Mouse (Mus musculus) activated CD4-positive, CD25-positive, alpha-beta regulatory T cell, adult 4 months (primary cell): ENCODE measurements around the gene Bpifb9b. TPM values are rescaled to one million over a fixed set of nuclear protein-coding genes. Genes with fewer than 3 reads are reported as not detected.
"Not testable (repeated sequence)": the region's sequence is repeated elsewhere in the genome, so short reads cannot be mapped to it uniquely, and the experiment has no call there.

ENCODE experiments used
- ATAC-seq: one replicate; pipeline ENCODE4 v1.8.0; 2017
- polyA plus RNA-seq, 2 experiments: library from polyadenylated mRNA; unstranded; fragments of 100-300 nt; shearing (Covaris generic); gene quantifications; one replicate each; pipeline ENCODE4 v1.2.1; 2017

The Bpifb9b gene
- not detected for polyA plus RNA-seq

DNA sequence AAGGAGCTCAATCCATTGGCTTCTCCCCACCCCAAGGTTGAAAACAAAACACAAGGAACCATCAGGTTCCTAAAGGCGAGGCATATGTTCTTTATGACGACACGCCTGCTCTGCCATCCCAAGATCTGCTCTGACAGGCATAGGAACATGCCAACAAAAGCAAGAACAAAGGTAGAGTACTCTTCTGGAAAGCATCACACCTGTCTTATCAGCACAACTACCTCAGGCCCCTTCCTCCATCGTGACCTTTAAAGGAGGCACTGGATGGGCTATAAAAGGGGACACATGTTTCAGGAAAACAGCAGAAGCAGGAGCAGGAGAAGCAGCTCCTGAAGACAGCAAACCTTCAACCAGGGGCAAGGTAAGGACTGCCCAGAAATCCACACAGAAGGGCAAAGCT lies at the start of gene Bpifb9b:
Gene Bpifb9b (plus strand): TSS at position 301 of the 400 bp plus-strand sequence.
- ATAC-seq: not testable (repeated sequence)

DNA sequence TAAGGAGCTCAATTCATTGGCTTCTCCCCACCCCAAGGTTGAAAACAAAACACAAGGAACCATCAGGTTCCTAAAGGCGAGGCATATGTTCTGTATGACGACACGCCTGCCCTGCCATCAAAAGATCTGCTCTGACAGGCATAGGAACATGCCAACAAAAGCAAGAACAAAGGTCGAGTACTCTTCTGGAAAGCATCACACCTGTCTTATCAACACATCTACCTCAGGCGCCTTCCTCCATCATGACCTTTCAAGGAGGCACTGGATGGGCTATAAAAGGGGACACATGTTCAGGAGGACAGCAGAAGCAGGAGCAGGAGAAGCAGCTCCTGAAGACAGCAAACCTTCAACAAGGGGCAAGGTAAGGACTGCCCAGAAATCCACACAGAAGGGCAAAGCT lies 49.5 kb upstream of the Bpifb9b start, which contains the start of gene Bpifb9a:
Gene Bpifb9a (plus strand): TSS at position 301 of the 400 bp plus-strand sequence.
- not testable (repeated sequence) for ATAC-seq

DNA sequence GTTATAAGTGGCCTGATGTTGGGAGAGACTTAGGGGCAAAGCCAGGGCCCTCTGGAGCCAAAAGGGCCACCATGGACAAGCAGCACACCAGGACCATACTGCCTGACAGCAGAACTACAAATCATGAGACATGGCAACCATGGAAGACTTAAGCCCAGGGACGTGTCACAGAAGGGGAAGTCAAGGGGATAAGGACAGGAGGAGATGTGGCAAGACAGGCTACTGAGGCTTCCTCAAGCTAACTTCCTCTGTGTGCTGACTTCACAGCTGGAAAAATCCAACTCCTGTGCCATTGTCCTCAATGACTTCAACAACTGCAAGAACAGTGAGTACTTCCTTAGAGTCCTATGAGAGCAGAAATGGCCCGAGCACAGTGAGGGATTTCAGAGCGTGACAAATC lies 42.6 kb upstream of the Bpifb9b start:
- ATAC-seq: not testable (repeated sequence)

- ATAC-seq: not testable (repeated sequence)
These were observed 15.2 kb upstream of the Bpifb9b start for GRCm38 (mm10) chr2:154291866-154292265.

GRCm38 (mm10) chr2:154292833-154293232 lies 14.2 kb upstream of the Bpifb9b start:
- no peak for ATAC-seq

GRCm38 (mm10) chr2:154294746-154295145 lies 12.3 kb upstream of the Bpifb9b start:
- ATAC-seq: not testable (repeated sequence)

DNA sequence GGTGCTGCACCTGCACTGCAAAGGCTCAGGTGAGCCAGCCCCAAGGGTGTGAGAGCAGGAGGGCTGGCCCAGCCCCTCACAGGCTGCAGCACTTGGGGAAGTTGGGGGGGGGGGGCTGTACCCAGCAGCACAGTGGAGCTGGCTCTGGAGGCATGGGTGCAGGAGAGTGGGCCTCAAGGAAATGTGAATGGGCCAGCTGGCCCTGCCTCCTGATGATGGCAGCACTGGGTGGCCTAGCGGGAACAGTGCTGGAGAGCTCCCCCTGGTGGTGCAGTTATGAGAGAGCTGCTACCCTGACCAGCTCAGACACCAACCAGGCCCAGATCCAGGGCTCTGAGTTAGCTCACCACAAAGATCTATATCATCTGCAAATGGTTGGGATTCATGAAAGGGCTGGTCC lies 6.5 kb upstream of the Bpifb9b start:
- peak; percentile 49 for ATAC-seq

- no peak for ATAC-seq
These were observed 5.3 kb upstream of the Bpifb9b start for GRCm38 (mm10) chr2:154301763-154302162.

DNA sequence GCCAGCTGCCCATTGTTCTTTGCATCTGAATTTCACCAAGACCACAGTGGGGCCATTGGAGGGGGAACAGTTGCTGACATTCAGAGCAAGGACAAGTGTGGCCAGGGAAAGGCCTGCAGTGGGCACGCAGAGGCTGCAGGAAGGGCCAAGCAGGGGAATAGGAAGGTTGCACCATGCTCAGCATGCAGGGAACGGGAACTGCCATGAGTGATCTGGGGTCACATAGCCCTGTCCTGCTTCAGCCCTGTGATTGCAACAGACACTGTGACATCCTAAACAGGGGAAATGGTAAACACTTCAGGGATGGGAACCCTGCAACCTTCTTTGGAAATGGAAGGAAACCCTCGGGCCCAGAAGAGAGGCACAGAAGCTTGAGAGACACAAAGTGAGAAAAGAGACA lies 2.4 kb upstream of the Bpifb9b start:
- ATAC-seq: not testable (repeated sequence)

GRCm38 (mm10) chr2:154313771-154314170 lies 6.7 kb downstream of the Bpifb9b start:
- ATAC-seq: not testable (repeated sequence)

- ATAC-seq: no peak
These were observed 19.8 kb downstream of the Bpifb9b start for GRCm38 (mm10) chr2:154326852-154327251.

- ATAC-seq: no peak
These were observed 28.5 kb downstream of the Bpifb9b start for GRCm38 (mm10) chr2:154335572-154335971.

GRCm38 (mm10) chr2:154338161-154338560 lies 31.1 kb downstream of the Bpifb9b start:
- ATAC-seq: no peak

DNA sequence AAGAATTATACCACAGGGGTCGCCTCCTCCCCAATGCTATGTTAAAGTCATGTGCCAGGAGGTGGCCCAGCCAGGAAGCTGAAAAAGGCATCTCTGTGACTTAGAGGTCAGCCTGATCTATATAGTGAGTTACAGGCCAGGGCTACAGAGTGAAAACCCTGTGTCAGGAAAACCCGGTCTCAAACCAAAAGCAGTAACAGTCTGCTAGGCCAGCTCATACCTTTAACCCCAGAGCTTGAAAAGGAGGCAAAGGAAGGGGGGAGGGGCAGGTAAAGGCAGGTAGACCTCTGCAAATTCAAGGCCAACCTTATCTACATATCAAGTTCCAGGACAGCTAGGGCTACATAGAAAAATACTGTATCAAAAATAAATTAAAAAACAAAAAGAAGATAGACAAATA lies 32.3 kb downstream of the Bpifb9b start:
- ATAC-seq: no peak

DNA sequence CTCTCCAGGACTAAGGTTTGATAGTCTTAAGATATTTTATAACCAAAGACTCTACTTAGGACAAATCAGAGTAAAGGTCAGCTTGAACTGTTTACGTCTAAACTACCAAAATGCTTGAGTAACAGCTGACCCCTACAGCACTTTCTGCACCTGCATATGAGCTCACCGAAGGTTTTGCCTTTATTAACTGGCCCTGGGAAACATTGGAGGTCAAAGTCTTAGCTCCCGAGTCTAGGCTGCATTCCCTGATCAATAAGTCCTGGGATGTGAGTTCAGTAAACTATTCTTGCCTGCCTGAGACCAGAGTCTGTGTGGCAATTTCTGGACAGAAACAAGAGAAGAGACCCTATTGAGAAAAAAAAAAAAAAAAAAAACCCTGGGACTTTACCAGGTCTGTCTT lies 41.1 kb downstream of the Bpifb9b start:
- ATAC-seq: no peak

- ATAC-seq: peak; percentile 76
These were observed 47.0 kb downstream of the Bpifb9b start for GRCm38 (mm10) chr2:154354000-154354425.

- ATAC-seq: no peak
These were observed 60.5 kb downstream of the Bpifb9b start for GRCm38 (mm10) chr2:154367510-154367909.

Other genes starting within 250 kb of the Bpifb9b start
- not detected for gene Bpifa3, start 176.9 kb upstream of the Bpifb9b start, polyA plus RNA-seq
- gene Bpifa1, start 164.3 kb upstream of the Bpifb9b start, polyA plus RNA-seq: not detected
- gene Bpifa5, start 144.6 kb upstream of the Bpifb9b start, polyA plus RNA-seq: not detected
- not detected for gene Bpifb1, start 116.4 kb upstream of the Bpifb9b start, polyA plus RNA-seq
- gene Bpifb5, start 83.5 kb upstream of the Bpifb9b start, polyA plus RNA-seq: not detected
- not detected for gene Bpifb9a, start 49.4 kb upstream of the Bpifb9b start, polyA plus RNA-seq
- 10 to 100 TPM; 37.5 to 67.2 TPM for gene Cdk5rap1, start 65.8 kb downstream of the Bpifb9b start, polyA plus RNA-seq
- not detected for gene Snta1, start 100.9 kb downstream of the Bpifb9b start, polyA plus RNA-seq
- gene Cbfa2t2, start 129.3 kb downstream of the Bpifb9b start, polyA plus RNA-seq: 10 to 100 TPM; 19.7 to 21.8 TPM
- not detected for gene 1700003F12Rik, start 239.9 kb downstream of the Bpifb9b start, polyA plus RNA-seq
- gene Actl10, start 244.5 kb downstream of the Bpifb9b start, polyA plus RNA-seq: not detected